In genomic region chr5:39374199-39374598, GRCm38 (mm10) we compare ENCODE assay signal across 25 mouse cellular contexts.
"Had no signal": no experiment of that assay in that cellular context is flagged by ENCODE, and none has a peak within 500 bp of the region (broad histone marks: within the 10 kb centered on the region; RNA-seq: fewer than 3 reads in every experiment).

No protein-coding gene starts in this region.

- H3K27me3 ChIP-seq: limb, embryonic 12.5 days; limb, embryonic 13.5 days; limb, embryonic 15.5 days; liver, embryonic 12.5 days; liver, embryonic 13.5 days; liver, embryonic 15.5 days; lung, embryonic 15.5 days; megakaryocyte, embryonic 14.5 days; midbrain, embryonic 12.5 days; midbrain, embryonic 13.5 days; midbrain, embryonic 15.5 days; neural tube, embryonic 12.5 days had no signal

- DNase-seq: left cerebral cortex, postnatal 4 days; liver; liver, embryonic 13.5 days; liver, postnatal 0 days; lung, adult 18-20 months; lung, adult 2 months; lung, embryonic 14.5 days; lung, postnatal 10 days; lung, postnatal 14 days; lung, postnatal 36 days; lung, postnatal 4 days; midbrain, embryonic 14.5 days had no signal

- ATAC-seq: liver, embryonic 12.5 days; liver, postnatal 0 days; lung, postnatal 0 days; midbrain, embryonic 13.5 days; midbrain, embryonic 15.5 days; midbrain, embryonic 16.5 days had no signal
